Mouse (Mus musculus): ENCODE data around the gene Pan3. TPM values are rescaled to one million over a fixed set of nuclear protein-coding genes. Genes with fewer than 3 reads are reported as not detected.
"Not testable (repeated sequence)": the region's sequence is repeated elsewhere in the genome, so short reads cannot be mapped to it uniquely, and the experiment has no call there.

The Pan3 gene
- total and polyA plus RNA-seq, 3 experiments = 11.2 to 122 (median 75.5) TPM

- not testable (repeated sequence) for DNase-seq
Measured at GRCm38 (mm10) chr5:147557641-147558040, 127.7 kb downstream of the Pan3 start.

DNA sequence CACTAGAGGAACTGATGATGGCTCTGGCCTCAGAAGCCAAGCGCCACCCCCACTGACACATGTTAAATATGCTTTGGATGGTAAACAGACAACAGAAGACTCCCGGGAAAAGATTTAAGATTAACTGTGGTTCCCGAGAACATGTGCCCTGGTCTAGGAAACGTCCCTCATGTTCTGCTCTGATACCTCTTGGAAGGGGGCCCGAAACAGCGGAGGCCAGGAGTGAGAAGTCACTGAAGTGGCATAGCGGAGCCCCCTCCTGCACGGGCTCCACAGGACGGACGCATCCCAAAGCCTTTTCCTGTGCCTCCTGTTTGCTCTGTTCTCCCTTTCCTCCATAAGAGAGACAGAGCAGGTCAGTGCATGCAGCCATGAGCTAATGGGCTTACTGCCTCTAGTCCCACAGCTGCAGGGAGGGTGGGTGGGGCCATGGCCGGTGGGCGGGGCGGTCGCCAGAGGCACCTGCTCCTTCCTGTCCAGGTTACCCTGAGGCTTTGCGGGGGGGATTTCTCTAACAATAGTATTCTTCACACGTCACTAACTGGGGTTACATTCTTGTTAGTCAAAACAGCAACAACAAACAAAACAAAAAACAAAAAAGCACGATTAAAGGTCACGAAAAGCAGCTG, 133.7 kb downstream of the Pan3 start:
- DNase-seq = no peak

DNA sequence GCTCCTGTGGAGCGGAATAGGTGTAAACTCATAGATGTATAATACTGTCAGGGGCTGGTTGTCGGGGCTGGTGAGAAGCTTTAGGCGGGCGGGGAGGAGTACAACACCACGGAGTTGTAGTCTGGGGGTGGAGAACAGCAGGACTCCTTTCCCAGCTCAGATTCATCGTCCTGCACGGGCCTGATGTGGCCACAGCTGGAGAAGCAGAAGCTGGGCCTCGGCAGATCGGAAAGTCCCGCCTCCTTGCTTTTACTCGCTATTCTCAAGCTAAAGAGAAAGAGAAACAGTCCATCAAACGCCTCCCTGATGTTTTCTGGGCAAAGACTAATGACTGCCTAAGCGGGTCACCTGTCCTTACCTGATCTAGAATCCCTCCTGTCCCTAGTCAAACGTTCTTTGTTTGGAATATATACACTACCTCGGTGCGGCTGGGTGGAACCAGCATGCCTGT, 134.2 kb downstream of the Pan3 start:
- DNase-seq = no peak

DNA sequence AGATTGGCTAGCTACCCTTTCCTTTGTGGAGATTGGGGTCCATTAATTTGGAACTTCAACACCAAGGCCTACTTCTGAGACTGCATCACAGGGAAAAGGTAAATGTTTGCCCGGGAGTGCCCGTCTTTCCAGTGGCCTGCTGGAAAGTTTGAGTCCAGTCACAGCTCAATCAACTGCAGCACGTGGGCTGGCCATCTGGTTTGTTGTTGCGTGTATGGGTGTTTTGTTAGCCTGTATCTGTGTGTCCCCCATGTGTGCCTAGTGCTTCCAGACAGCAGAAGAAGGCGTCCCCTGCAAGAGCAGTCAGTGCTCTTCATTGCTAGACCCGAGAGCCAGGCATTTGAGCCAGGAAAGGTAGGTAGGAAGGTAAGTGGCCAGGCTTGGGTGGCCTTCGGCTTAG, 135.5 kb downstream of the Pan3 start:
- DNase-seq = no peak

DNA sequence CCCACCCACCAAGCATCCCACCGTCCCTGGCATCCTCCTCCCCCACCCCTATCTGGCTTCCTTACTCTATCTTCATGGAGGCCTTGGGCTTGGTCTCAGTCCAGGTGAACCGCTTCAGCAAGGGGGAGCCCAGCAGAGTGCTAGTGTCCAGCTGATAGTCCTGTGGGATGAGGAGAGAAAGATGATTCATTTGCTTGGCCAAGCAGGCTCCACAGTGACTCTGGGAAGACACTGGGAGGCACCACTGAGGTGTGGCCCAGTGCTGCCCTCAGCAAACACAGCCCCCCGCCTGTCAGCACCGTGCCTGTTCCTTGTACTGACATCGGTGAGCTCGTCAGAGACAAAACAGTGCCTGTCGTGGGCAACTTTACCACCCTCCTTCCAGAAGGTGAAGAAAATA, 136.4 kb downstream of the Pan3 start:
- no peak for DNase-seq

GRCm38 (mm10) chr5:147572695-147573094, 142.7 kb downstream of the Pan3 start:
- DNase-seq = no peak

DNA sequence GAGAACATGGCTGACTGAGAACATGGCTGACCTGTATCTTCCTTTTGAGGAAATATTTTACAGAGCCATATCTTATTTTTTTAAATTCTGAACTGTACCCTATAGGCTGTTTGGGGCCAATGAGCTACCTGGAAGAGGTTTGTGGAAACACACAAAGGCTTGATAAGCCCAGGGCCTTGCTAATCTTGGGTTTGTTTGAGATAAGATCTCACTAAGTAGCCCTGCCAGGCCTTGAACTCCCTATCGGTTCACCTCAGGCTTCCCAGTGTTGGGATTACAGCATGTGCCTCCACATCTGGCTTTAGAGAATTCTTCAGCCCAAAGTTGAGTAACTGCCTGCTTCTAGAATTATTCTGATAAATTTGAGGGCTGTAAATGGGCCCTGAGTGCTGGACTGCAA, 143.6 kb downstream of the Pan3 start:
- DNase-seq = no peak

DNA sequence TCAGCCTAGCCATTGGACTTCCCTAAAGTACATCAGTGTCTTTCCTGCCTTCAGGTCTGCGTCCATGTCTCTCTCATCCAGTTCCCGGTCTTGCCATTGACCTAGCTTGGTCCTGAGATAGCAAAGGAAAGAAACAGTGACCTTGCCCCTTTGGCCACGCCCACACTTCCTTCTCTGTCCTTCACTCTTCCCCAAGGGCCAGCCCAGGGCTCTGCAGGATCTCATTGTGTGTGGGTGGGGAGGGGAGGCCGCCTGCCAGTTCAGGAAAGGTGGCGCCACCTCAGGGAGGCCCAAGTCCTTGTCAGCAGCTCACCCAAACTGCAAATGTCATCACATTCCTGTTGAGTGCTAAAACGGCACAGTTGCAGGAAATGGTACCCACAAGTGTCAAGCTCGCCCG, 144.6 kb downstream of the Pan3 start:
- peak; percentile 71 for DNase-seq

DNA sequence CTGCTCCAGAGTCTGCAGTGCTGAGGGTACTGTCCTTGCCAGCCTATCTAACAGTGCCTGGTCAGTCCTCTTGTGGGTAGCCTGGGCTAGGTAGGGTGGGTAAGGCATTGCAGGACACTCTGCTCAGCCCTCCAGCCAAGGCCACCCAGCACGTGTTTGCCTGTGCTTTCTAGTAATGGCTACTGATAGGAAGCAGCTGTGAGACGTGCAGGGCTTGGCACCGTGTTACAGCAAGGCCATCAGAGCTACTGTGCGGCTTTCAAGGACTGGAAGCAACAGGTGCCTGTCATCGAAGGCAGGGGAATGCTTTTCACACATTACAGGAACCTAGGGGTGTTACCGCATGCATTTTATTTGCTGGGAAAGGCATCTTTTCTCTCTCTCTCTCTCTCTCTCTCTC, 147.0 kb downstream of the Pan3 start:
- no peak for DNase-seq

DNA sequence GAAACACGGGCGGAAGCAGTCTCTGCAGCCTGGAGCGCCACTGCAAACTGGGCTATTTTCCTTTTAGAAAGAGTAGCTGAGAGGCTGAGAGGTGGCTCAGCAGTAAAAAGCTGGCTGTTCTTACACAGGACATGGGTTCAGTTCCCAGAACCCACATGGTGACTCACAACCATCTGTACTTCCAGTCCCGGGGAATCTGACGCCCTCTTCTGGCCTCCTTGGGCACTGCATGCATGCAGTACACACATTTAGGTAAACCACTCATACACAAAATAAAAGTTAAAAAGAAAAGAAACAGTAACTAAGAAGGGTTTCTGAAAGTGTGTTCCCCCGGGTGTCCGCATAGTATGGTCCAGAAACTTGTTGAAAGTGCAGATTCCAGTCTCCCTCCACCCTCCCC, 149.2 kb downstream of the Pan3 start:
- no peak for DNase-seq

DNA sequence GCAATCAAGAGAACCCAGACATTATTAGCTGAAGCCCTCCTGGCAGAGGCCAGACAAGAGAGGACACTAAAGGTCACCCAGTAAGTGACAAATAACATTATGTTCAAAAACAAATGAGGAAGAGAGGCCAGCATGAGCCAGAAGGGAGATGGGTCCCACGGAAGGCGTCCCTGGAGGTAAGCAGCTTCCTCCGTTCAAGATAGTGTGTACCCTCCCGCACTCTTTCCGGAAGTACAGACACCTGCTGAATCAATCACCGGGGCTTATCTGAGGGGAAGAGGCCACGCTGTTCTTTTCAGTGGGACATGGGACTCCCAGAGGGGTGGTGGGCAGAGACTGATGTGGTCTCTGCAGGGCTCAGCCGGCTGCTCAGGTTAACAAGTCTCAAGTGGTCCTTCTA, 149.7 kb downstream of the Pan3 start:
- no peak for DNase-seq

- DNase-seq = no peak
Measured at GRCm38 (mm10) chr5:147580181-147580580, 150.2 kb downstream of the Pan3 start.

DNA sequence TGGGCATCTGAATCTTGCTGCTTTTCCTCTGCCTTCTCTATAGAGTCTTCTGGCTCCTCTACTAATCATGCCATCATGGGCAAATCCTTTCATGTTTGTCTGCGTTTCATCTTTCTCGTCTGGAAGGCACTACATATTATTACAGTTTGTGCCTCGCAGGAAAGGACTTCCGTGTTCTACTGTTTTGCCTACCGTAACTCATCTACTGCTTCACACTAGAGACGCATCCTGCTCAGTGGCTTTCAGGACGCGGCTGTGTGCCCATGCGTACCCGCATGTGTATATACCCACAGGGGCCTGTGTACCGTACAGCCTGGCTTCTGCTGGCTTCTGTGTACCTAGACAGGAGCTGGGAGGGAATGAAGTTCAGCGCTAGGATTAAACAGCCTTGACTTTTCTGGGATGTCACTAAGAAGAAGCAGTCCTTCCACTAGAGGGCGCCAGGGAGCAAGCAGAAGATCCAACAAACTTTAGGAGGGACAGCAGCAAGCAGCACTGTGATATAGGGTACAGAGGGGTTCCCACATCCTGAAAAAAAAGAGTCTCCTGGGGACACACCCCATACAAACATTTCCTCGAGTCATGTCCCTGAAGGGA, 153.8 kb downstream of the Pan3 start:
- DNase-seq = peak; percentile 70

DNA sequence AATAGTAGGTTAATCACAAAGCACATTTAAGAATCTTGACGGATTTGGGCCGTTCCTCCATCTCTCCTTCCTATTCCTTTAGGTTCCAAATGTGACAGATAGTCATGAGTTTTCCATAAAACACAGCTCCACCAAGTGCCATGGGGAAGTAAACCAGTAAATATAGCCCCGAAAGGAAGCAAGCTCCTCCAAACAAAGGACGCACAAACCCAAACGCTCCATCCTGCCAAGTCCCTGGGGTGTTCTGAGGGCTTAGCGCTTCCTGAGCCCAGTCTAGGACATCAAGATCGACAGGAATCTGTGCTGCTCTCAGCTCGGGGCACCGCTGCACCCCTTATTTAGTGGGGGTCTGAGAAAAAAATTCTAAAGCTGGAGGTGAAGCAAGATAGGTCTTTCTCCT, 154.7 kb downstream of the Pan3 start:
- peak; percentile 20 for DNase-seq

DNA sequence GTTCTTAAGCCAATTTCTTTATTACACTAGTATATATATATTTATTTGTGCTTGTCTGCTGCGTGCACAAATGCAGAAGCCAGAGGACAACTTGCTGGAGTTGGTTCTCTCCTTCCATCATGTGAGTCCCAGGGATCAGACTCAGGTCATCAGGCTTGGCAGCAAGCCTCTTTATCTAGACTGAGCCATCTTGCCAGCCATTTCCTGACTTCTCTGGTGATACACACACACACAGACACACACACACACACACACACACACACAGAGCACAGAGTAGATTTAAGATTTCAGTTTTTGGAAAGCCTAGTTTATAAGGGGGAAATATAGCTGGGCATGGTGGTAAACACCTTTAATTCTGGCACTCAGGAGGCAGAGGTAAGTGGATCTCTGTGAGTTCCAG, 155.1 kb downstream of the Pan3 start:
- DNase-seq = no peak

GRCm38 (mm10) chr5:147589814-147590213, 159.9 kb downstream of the Pan3 start:
- peak; percentile 39 for DNase-seq

DNA sequence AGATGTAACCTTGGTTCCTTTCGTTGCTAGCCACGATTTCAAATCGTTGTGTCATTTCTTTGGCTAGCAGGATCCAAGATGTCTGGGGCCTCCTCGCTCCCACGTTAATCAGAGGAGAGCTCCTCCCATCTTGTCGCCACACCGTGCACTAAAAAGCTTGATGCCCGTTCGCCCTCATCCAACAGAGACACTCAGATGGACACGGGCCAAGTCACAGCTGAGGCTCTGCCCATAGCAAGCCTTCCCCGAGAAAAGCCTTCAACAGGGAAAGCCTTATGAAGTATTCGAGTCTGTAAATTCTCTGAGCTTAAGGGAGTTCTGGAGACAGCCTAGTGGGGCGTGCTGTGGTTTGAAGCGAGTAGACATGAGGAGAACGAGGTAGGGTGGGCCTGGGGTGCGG, 167.9 kb downstream of the Pan3 start:
- DNase-seq = no peak

Other genes starting within 250 kb of the Pan3 start
- not detected for gene Gsx1, start 241.5 kb upstream of the Pan3 start, total RNA-seq (2021)
- not detected in 2 replicates for gene Gsx1, start 241.5 kb upstream of the Pan3 start, polyA plus RNA-seq (2012; rRNA removed)
- not detected for gene Pdx1, start 160.2 kb upstream of the Pan3 start, total RNA-seq (2021)
- not detected in 2 replicates for gene Pdx1, start 160.2 kb upstream of the Pan3 start, polyA plus RNA-seq (2012; rRNA removed)
- gene Cdx2, start 122.9 kb upstream of the Pan3 start, total RNA-seq (2021) = not detected
- gene Cdx2, start 122.9 kb upstream of the Pan3 start, polyA plus RNA-seq (2012; rRNA removed) = not detected in 2 replicates
- 1 to 10 TPM in 1 of 2 experiments, not detected in 1; 3.5 TPM for gene Urad, start 107.7 kb upstream of the Pan3 start, total RNA-seq (2021)
- gene Urad, start 107.7 kb upstream of the Pan3 start, polyA plus RNA-seq (2012; rRNA removed) = 2.2 and 3.3 TPM in 2 replicates
- gene Flt3, start 29.7 kb upstream of the Pan3 start, total RNA-seq (2021) = under 1 TPM; 0.24 to 0.35 TPM
- 0.07 and 0.15 TPM in 2 replicates for gene Flt3, start 29.7 kb upstream of the Pan3 start, polyA plus RNA-seq (2012; rRNA removed)

All from adrenal gland, adult 2 months (tissue).